Mouse (Mus musculus): ENCODE results near the gene Nudt15.

GRCm38 (mm10) chr14:73576336-73576735 lies 28.3 kb upstream of the Nudt15 start:
- no peak for TF ChIP-seq CTCF (IDR thresholded peaks at IDR 0.05; ENCODE audit: control insufficient read depth, insufficient read depth, insufficient read length)
- no peak for TF ChIP-seq MAX (IDR thresholded peaks at IDR 0.05)
- TF ChIP-seq MYOG (IDR thresholded peaks at IDR 0.05; ENCODE audit: control insufficient read depth, extremely low read depth, insufficient read length), result no peak
- no peak for TF ChIP-seq MYOD1 (IDR thresholded peaks at IDR 0.05; ENCODE audit: control insufficient read depth, insufficient read length, low read depth)
- no peak for TF ChIP-seq USF1 (IDR thresholded peaks at IDR 0.05; ENCODE audit: low read depth)
- TF ChIP-seq CEBPB (IDR thresholded peaks at IDR 0.05; ENCODE audit: low read depth), result no peak
- no peak for TF ChIP-seq FOSL1 (IDR thresholded peaks at IDR 0.05; ENCODE audit: insufficient read depth, low read length, poor library complexity, severe bottlenecking)
